Mouse (Mus musculus): ENCODE measurements around the gene Adk. TPM values are rescaled to one million over a fixed set of nuclear protein-coding genes. Genes with fewer than 3 reads are reported as not detected.

Gene Adk
- polyA plus RNA-seq, 1 experiment from 2014 or later, result 112 TPM

DNA sequence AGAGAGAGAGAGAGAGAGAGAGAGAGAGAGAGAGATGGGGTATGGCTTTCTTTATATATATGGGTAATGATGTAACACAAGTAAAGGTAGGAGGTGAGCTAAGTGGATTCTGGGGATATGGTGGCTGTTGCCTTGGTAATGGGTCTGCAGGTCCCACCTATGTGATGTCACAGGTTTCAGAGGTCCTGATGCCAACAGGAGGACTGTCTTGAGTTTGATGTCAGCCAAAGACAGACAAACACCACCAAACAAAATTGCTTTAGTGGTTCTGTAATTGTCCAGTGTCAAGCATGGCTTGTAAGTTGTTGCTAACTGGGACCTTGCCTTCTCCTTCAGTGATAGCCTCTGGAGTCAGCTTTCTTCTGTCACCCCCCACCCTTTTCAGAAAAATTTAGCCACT, 62.0 kb downstream of the Adk start:
- no peaks in the 10 kb centered on the region for H3K4me1 ChIP-seq (ENCODE audit: control insufficient read depth, insufficient read depth, low read length)
- no peaks in the 10 kb centered on the region for H3K9me3 ChIP-seq (ENCODE audit: control insufficient read depth, low read length)
- no peak overlapping the region for H3K9ac ChIP-seq (ENCODE audit: low read length)
- no peak overlapping the region for H3K4me2 ChIP-seq
- no peak overlapping the region for H3K27ac ChIP-seq (ENCODE audit: low read depth, low read length)
- no peak overlapping the region for H3K4me3 ChIP-seq (ENCODE audit: low read depth, low read length)
- no peak for ATAC-seq (ENCODE audit: low FRiP score)
- DNase-seq (ENCODE audit: low spot score, missing footprints), result no peak
- H3K27me3 ChIP-seq (ENCODE audit: control insufficient read depth, insufficient read depth, low read length), result no peaks in the 10 kb centered on the region
- no peaks in the 10 kb centered on the region for H3K36me3 ChIP-seq (ENCODE audit: control insufficient read depth, insufficient read depth, low read length)

DNA sequence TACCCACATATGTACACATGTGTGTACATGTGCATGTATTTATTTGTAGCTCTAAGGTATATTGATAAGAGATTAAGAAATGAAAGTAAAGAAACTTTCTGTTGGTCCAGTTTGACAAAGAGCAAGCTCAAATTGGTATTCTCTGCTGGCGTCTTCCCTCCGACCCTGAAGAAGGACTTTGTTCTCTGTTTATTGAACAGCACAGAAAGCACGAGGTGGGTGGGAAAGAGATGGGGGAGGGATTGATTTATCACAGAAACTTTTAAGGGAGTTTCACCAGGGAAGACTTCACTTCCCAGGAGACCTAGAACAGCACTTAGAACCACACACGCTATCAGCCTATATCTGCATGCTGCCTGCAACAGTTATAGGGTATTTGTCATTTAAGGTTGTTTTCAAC, 62.9 kb downstream of the Adk start:
- H3K9me3 ChIP-seq (ENCODE audit: control insufficient read depth, low read length), result no peaks in the 10 kb centered on the region
- no peaks in the 10 kb centered on the region for H3K4me1 ChIP-seq (ENCODE audit: control insufficient read depth, insufficient read depth, low read length)
- no peak for ATAC-seq (ENCODE audit: low FRiP score)
- 57% methylated on average over 4 of the region's 4 CpGs for whole genome bisulfite sequencing
- DNase-seq (ENCODE audit: low spot score, missing footprints), result no peak
- H3K4me3 ChIP-seq (ENCODE audit: low read depth, low read length), result no peak overlapping the region
- no peaks in the 10 kb centered on the region for H3K36me3 ChIP-seq (ENCODE audit: control insufficient read depth, insufficient read depth, low read length)
- no peak overlapping the region for H3K4me2 ChIP-seq
- H3K27ac ChIP-seq (ENCODE audit: low read depth, low read length), result no peak overlapping the region
- H3K9ac ChIP-seq (ENCODE audit: low read length), result no peak overlapping the region
- H3K27me3 ChIP-seq (ENCODE audit: control insufficient read depth, insufficient read depth, low read length), result no peaks in the 10 kb centered on the region

DNA sequence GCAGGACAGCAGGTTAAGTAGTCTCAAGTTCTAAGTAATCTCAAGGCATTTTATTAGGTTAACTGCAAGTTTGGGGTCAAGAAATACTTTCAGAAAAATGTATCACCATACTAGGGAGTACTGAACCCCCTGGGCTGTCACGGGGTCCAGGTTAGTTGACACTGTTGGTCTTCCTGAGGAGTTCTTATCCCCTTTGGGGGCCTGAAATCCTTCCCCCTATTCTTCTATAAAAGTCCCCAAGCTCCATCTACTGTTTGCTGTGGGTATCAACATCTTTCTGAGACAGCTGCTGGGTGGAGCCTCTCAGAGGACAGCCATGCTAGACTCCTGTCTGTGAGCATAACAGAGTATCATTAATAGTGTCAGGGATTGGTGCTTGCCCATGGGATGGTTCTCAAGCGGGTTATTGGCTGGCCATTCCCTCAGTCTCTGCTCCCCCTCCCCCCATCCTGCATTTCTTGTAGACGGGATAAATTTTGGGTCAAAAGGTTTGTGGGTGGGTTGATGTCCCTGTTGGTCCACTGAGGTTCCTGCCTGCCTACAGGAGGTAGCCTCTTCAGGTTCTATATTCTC, 63.6 kb downstream of the Adk start:
- Histone ChIP-seq H3K27ac (ENCODE audit: low read depth, low read length) (no peak overlapping the region), H3K4me2 (no peak overlapping the region), H3K9ac (ENCODE audit: low read length) (no peak overlapping the region), H3K4me1 (ENCODE audit: control insufficient read depth, insufficient read depth, low read length) (no peaks in the 10 kb centered on the region), H3K27me3 (ENCODE audit: control insufficient read depth, insufficient read depth, low read length) (no peaks in the 10 kb centered on the region), H3K36me3 (ENCODE audit: control insufficient read depth, insufficient read depth, low read length) (no peaks in the 10 kb centered on the region), H3K9me3 (ENCODE audit: control insufficient read depth, low read length) (no peaks in the 10 kb centered on the region), H3K4me3 (ENCODE audit: low read depth, low read length) (no peak overlapping the region)
- WGBS, result 68% methylated on average over 3 of the region's 3 CpGs
- ATAC-seq (ENCODE audit: low FRiP score) (no peak), DNase-seq (ENCODE audit: low spot score, missing footprints) (no peak)

DNA sequence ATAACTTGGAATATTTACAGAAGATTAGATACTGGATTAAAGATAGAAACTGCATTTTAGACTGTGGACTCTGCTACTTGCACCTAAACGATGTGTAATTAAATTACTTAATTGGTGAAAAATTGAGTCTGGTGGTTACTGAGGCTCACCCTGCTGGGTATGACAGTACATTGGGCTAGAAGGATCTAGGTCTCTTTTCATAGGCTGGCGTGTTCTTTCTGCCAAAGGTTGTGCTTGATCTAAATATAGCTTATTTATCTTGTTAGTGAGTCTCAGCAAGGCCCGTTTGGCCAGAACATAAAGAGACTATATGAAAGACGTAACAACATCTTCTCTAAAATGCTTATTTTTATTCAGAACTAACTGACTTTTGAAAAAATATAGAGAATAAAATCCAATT, 65.7 kb downstream of the Adk start:
- no peak overlapping the region for H3K4me2 ChIP-seq
- no peak overlapping the region for H3K4me3 ChIP-seq (ENCODE audit: low read depth, low read length)
- H3K27me3 ChIP-seq (ENCODE audit: control insufficient read depth, insufficient read depth, low read length), result no peaks in the 10 kb centered on the region
- WGBS, result 84% methylated on average over 4 of the region's 4 CpGs
- H3K4me1 ChIP-seq (ENCODE audit: control insufficient read depth, insufficient read depth, low read length), result no peaks in the 10 kb centered on the region
- H3K9me3 ChIP-seq (ENCODE audit: control insufficient read depth, low read length), result no peaks in the 10 kb centered on the region
- DNase-seq (ENCODE audit: low spot score, missing footprints) (no peak), ATAC-seq (ENCODE audit: low FRiP score) (no peak)
- no peak overlapping the region for H3K27ac ChIP-seq (ENCODE audit: low read depth, low read length)
- no peaks in the 10 kb centered on the region for H3K36me3 ChIP-seq (ENCODE audit: control insufficient read depth, insufficient read depth, low read length)
- H3K9ac ChIP-seq (ENCODE audit: low read length), result no peak overlapping the region

DNA sequence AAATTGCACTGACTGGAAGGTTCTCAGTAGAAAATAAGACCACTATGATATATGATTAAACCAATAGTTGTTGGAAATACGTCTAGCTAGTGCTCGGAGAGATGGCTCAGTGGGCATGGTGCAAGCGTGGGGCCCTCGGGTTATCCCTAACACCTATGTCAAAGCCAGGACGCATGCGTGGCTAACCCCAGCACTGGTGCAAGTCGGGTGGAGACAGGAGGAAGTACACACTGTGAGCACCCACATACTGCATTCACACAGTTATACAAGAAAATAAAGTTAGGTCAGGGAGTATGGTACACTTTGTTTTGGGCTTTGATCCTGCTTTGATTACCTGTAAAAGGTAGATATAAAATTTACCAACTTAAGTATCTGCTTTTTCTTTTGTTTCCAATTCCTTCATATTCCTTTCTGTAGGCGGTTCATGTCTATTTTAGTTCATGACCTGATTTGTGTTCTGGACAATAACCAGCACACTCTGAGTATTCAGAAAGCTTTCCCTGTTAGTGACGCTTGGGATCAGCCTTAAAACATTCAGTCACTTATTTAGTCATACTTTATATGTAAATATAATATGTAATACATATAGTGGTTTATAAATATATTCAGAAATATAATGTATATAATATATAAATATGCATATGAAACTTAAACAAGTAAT, 67.4 kb downstream of the Adk start:
- Histone ChIP-seq H3K9me3 (ENCODE audit: control insufficient read depth, low read length) (no peaks in the 10 kb centered on the region), H3K27me3 (ENCODE audit: control insufficient read depth, insufficient read depth, low read length) (no peaks in the 10 kb centered on the region), H3K36me3 (ENCODE audit: control insufficient read depth, insufficient read depth, low read length) (no peaks in the 10 kb centered on the region; the same call in 1 of the 2 replicates), H3K27ac (ENCODE audit: low read depth, low read length) (no peak overlapping the region), H3K4me3 (ENCODE audit: low read depth, low read length) (no peak overlapping the region), H3K4me1 (ENCODE audit: control insufficient read depth, insufficient read depth, low read length) (no peaks in the 10 kb centered on the region), H3K4me2 (no peak overlapping the region), H3K9ac (ENCODE audit: low read length) (no peak overlapping the region)
- 86% methylated on average over 9 of the region's 9 CpGs for WGBS
- DNase-seq (ENCODE audit: low spot score, missing footprints), result no peak
- ATAC-seq (ENCODE audit: low FRiP score), result no peak

DNA sequence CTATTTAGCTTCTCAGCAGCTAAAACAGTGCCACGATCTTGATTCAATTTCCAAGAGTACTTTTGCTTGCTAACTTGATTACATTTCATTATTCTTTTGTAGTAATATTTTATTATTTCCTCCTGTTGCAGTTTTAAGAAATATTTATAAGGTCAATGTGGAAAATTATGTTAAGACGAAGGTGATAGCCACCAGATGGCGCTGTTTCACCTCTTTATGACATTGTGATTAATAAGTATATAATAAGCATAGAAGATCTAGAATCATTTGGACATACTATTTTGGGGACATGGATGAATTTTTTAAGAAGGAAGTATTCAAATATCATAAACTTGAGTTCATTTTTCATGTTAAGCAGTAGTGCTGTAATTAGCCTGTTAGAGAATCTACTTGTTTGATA, 68.1 kb downstream of the Adk start:
- WGBS, result 49% methylated on average over 3 of the region's 3 CpGs

DNA sequence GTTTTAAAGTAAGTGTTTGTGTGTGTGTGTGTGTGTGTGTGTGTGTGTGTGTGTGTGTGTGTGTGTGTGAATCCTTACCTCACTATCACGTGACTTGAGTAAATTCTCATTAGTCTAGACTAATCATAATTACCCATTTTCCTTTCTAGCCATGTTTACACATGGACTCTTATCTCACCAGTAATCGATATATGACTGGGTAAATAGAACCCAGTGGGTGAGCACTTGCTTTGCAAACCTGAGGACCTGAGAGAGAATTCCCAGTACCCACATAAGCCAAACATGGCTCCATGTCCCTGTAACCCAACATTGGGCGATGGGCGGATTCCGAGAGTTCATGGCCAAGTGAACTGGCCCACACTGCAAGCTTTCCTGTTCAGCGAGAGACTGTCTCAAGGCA, 74.8 kb downstream of the Adk start:
- no peaks in the 10 kb centered on the region for H3K9me3 ChIP-seq (ENCODE audit: control insufficient read depth, low read length)
- H3K4me3 ChIP-seq (ENCODE audit: low read depth, low read length), result no peak overlapping the region
- H3K9ac ChIP-seq (ENCODE audit: low read length), result no peak overlapping the region
- no peak overlapping the region for H3K27ac ChIP-seq (ENCODE audit: low read depth, low read length)
- DNase-seq (ENCODE audit: low spot score, missing footprints) (no peak), ATAC-seq (ENCODE audit: low FRiP score) (no peak)
- H3K4me1 ChIP-seq (ENCODE audit: control insufficient read depth, insufficient read depth, low read length), result no peaks in the 10 kb centered on the region
- 92% methylated on average over 6 of the region's 6 CpGs for WGBS
- no peak overlapping the region for H3K4me2 ChIP-seq
- H3K27me3 ChIP-seq (ENCODE audit: control insufficient read depth, insufficient read depth, low read length), result no peaks in the 10 kb centered on the region
- no peaks in the 10 kb centered on the region; the same call in 1 of the 2 replicates for H3K36me3 ChIP-seq (ENCODE audit: control insufficient read depth, insufficient read depth, low read length)

More for the DNA sequence above, 68.1 kb downstream of the Adk start:
- H3K36me3 ChIP-seq (ENCODE audit: control insufficient read depth, insufficient read depth, low read length), result no peaks in the 10 kb centered on the region; the same call in 1 of the 2 replicates
- H3K9ac ChIP-seq (ENCODE audit: low read length), result no peak overlapping the region
- no peak overlapping the region for H3K27ac ChIP-seq (ENCODE audit: low read depth, low read length)
- ATAC-seq (ENCODE audit: low FRiP score) (no peak), DNase-seq (ENCODE audit: low spot score, missing footprints) (peak; percentile 87)
- H3K9me3 ChIP-seq (ENCODE audit: control insufficient read depth, low read length), result no peaks in the 10 kb centered on the region
- H3K27me3 ChIP-seq (ENCODE audit: control insufficient read depth, insufficient read depth, low read length), result no peaks in the 10 kb centered on the region
- H3K4me1 ChIP-seq (ENCODE audit: control insufficient read depth, insufficient read depth, low read length), result no peaks in the 10 kb centered on the region
- H3K4me2 ChIP-seq, result no peak overlapping the region
- no peak overlapping the region for H3K4me3 ChIP-seq (ENCODE audit: low read depth, low read length)

DNA sequence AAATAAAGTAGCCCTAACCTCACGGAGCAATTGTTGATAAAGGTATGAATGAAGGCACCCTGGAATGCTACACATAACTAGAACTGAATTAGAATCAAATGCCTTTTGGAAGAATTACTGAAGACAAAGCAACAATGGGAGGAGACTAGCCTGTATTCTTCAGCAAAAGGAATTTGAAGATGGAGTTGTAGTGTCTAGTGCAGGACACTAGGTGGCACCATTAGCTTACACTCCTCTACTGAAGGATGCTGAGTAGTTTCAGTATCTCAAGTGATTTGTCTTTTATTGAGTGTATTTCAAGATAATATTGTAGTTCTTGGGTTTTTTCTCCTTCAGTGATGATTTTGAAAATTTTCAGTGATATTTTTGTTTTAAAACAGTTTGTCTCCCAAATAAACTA, 84.5 kb downstream of the Adk start:
- ATAC-seq (ENCODE audit: low FRiP score), result 0 out of 2 replicates have a peak, but pooled peaks have one; percentile 58
- H3K4me2 ChIP-seq, result no peak overlapping the region
- H3K4me1 ChIP-seq (ENCODE audit: control insufficient read depth, insufficient read depth, low read length), result no peaks in the 10 kb centered on the region
- H3K36me3 ChIP-seq (ENCODE audit: control insufficient read depth, insufficient read depth, low read length), result no peaks in the 10 kb centered on the region
- 33% methylated on average over 1 of the region's 1 CpGs for WGBS
- DNase-seq (ENCODE audit: low spot score, missing footprints), result peak; percentile 95
- no peak overlapping the region for H3K4me3 ChIP-seq (ENCODE audit: low read depth, low read length)
- no peaks in the 10 kb centered on the region for H3K9me3 ChIP-seq (ENCODE audit: control insufficient read depth, low read length)
- H3K9ac ChIP-seq (ENCODE audit: low read length), result no peak overlapping the region
- H3K27me3 ChIP-seq (ENCODE audit: control insufficient read depth, insufficient read depth, low read length), result no peaks in the 10 kb centered on the region
- no peak overlapping the region for H3K27ac ChIP-seq (ENCODE audit: low read depth, low read length)

DNA sequence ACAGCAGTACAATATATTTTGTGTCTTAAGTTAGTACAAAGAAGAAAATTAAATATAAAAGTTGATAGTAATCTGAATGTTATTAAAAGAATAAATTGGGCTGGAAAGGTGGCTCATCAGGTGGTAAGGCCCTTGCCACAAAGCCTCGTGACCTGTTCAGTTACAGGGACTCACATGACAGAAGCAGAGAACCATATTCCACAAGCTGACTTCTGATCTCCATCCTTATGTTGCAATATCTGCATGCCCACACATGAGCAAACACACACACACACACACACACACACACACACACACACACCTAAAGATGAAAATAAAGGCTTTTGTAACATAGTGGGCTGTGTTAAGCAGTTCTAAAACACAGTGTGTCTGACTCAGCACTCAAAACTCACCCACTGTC, 90.2 kb downstream of the Adk start:
- Histone ChIP-seq H3K4me2 (no peak overlapping the region), H3K27ac (ENCODE audit: low read depth, low read length) (no peak overlapping the region), H3K4me3 (ENCODE audit: low read depth, low read length) (no peak overlapping the region), H3K36me3 (ENCODE audit: control insufficient read depth, insufficient read depth, low read length) (no peaks in the 10 kb centered on the region), H3K4me1 (ENCODE audit: control insufficient read depth, insufficient read depth, low read length) (no peaks in the 10 kb centered on the region), H3K27me3 (ENCODE audit: control insufficient read depth, insufficient read depth, low read length) (no peaks in the 10 kb centered on the region), H3K9me3 (ENCODE audit: control insufficient read depth, low read length) (no peaks in the 10 kb centered on the region), H3K9ac (ENCODE audit: low read length) (no peak overlapping the region)
- WGBS, result 92% methylated on average over 1 of the region's 1 CpGs
- ATAC-seq (ENCODE audit: low FRiP score) (no peak), DNase-seq (ENCODE audit: low spot score, missing footprints) (no peak)

All from midbrain, embryonic 11.5 days (tissue).